Mouse (Mus musculus) intestine, embryonic 16.5 days (tissue): ENCODE results near the gene Nfe2l1. TPM values are rescaled to one million over a fixed set of nuclear protein-coding genes. Genes with fewer than 3 reads are reported as not detected.

Experiments used
- ATAC-seq: fragments of 200-750 bp; cut with Nextera tagmentation; 2 replicates; pipeline ENCODE4 v1.8.0; 2017; ENCODE audit warnings: moderate TSS enrichment, moderate library complexity
- H3K27ac ChIP-seq: fragments of 300-500 bp; sonication (generic); 2 replicates; pipeline ENCODE4 v1.5.1; 2014; ENCODE audit warnings: mild to moderate bottlenecking, low read length
- H3K27me3 ChIP-seq: fragments of 300-500 bp; sonication (generic); replicated peaks from 2 replicates; pipeline ENCODE4 v1.6.1; 2014; ENCODE audit warnings: low read length, control low read depth, mixed read lengths; ENCODE audit not compliant: control insufficient read depth, insufficient read depth
- H3K36me3 ChIP-seq: fragments of 300-500 bp; sonication (generic); 2 replicates; pipeline ENCODE4 v1.6.1; 2014; ENCODE audit warnings: low read length, control low read depth; ENCODE audit not compliant: control insufficient read depth, insufficient read depth
- H3K4me1 ChIP-seq: fragments of 300-500 bp; sonication (generic); 2 replicates; pipeline ENCODE4 v1.6.1; 2014; ENCODE audit warnings: low read length, control low read depth, mixed read lengths; ENCODE audit not compliant: control insufficient read depth, insufficient read depth
- H3K4me2 ChIP-seq: fragments of 300-500 bp; sonication (generic); 2 replicates; pipeline ENCODE4 v1.6.1; 2014; ENCODE audit warnings: low read depth, low read length, control low read depth
- H3K4me3 ChIP-seq: fragments of 300-500 bp; sonication (generic); 2 replicates; pipeline ENCODE4 v1.5.1; 2014; ENCODE audit warnings: mild to moderate bottlenecking, low read length
- H3K9ac ChIP-seq: fragments of 300-500 bp; sonication (generic); 2 replicates; pipeline ENCODE4 v1.6.1; 2014; ENCODE audit warnings: low read depth, low read length
- H3K9me3 ChIP-seq: fragments of 300-500 bp; sonication (generic); 2 replicates; pipeline ENCODE4 v1.6.1; 2016; ENCODE audit warnings: low read length, control low read depth; ENCODE audit not compliant: control insufficient read depth
- WGBS: fragments of 180-500 bp; shearing (Covaris S2); extraction: QIAGEN DNeasy Blood & Tissue Kit; methylation state at CpG from one replicate; pipeline ENCODE4 v1.1.7; 2014; 5-methylcytosine and 5-hydroxymethylcytosine counted together
- polyA plus RNA-seq: library from polyadenylated mRNA; unstranded; fragments of >200 nt; fragmentation: Nextera tagmentation; extraction: Ambion mirVana; gene quantifications from 2 replicates; pipeline ENCODE4 v1.2.1, GENCODE M21; 2015

Gene Nfe2l1
- polyA plus RNA-seq, 1 experiment from 2014 or later: 52.5 TPM

- Histone ChIP-seq H3K36me3 (no peaks in the 10 kb centered on the region), H3K9ac (no peak overlapping the region; the same call in 1 of the 2 replicates), H3K4me3 (no peak overlapping the region), H3K4me1 (peaks cover 25% of the 10 kb centered on the region), H3K4me2 (peak overlapping the region; percentile 22), H3K27me3 (peaks cover 12% of the 10 kb centered on the region), H3K27ac (peak overlapping the region; percentile 43), H3K9me3 (no peaks in the 10 kb centered on the region)
- WGBS: 16% methylated on average over 24 of the region's 24 CpGs
- no peak for ATAC-seq
Observed at GRCm38 (mm10) chr11:96872441-96873379, 42.9 kb upstream of the Nfe2l1 start.

GRCm38 (mm10) chr11:96867149-96867548 lies 37.4 kb upstream of the Nfe2l1 start:
- no peak overlapping the region for H3K9ac ChIP-seq
- ATAC-seq: peak; percentile 43; the same call in 1 of the 2 replicates
- H3K27me3 ChIP-seq: no peaks in the 10 kb centered on the region

GRCm38 (mm10) chr11:96863206-96863995 lies 33.6 kb upstream of the Nfe2l1 start:
- H3K9ac ChIP-seq: no peak overlapping the region
- no peaks in the 10 kb centered on the region for H3K36me3 ChIP-seq
- H3K27ac ChIP-seq: no peak overlapping the region
- no peaks in the 10 kb centered on the region for H3K9me3 ChIP-seq
- H3K4me3 ChIP-seq: no peak overlapping the region
- peaks cover 10% of the 10 kb centered on the region for H3K4me1 ChIP-seq
- 22% methylated on average over 26 of the region's 26 CpGs for WGBS
- no peak for ATAC-seq
- no peaks in the 10 kb centered on the region for H3K27me3 ChIP-seq
- no peak overlapping the region for H3K4me2 ChIP-seq

More at GRCm38 (mm10) chr11:96867149-96867548, 37.4 kb upstream of the Nfe2l1 start:
- Histone ChIP-seq H3K9me3 (no peaks in the 10 kb centered on the region), H3K4me2 (no peak overlapping the region), H3K4me1 (peaks cover under 1% of the 10 kb centered on the region; the same call in 1 of the 2 replicates), H3K27ac (no peak overlapping the region), H3K4me3 (no peak overlapping the region), H3K36me3 (no peaks in the 10 kb centered on the region)
- WGBS: 11% methylated on average over 5 of the region's 5 CpGs

- H3K4me1 ChIP-seq: peaks cover 10% of the 10 kb centered on the region
- ATAC-seq: no peak
- H3K36me3 ChIP-seq: no peaks in the 10 kb centered on the region
- no peak overlapping the region for H3K9ac ChIP-seq
- no peak overlapping the region for H3K4me3 ChIP-seq
- H3K27ac ChIP-seq: no peak overlapping the region
- H3K4me2 ChIP-seq: no peak overlapping the region
- WGBS: 78% methylated on average over 12 of the region's 12 CpGs
- no peaks in the 10 kb centered on the region for H3K9me3 ChIP-seq
- H3K27me3 ChIP-seq: no peaks in the 10 kb centered on the region
Observed at GRCm38 (mm10) chr11:96862534-96862933, 32.8 kb upstream of the Nfe2l1 start.

- peak overlapping the region; percentile 49 for H3K9ac ChIP-seq
- peak overlapping the region; percentile 43 for H3K4me3 ChIP-seq
- peak; percentile 88 for ATAC-seq
- no peaks in the 10 kb centered on the region for H3K9me3 ChIP-seq
- H3K27ac ChIP-seq: 0 out of 2 replicates have a peak overlapping the region, but pooled peaks have one; percentile 2
- under 1% methylated on average over 31 of the region's 31 CpGs for WGBS
- peak overlapping the region; percentile 92 for H3K4me2 ChIP-seq
- H3K27me3 ChIP-seq: no peaks in the 10 kb centered on the region
- H3K4me1 ChIP-seq: peaks cover 10% of the 10 kb centered on the region
- no peaks in the 10 kb centered on the region for H3K36me3 ChIP-seq
Observed at GRCm38 (mm10) chr11:96861878-96862289, 32.1 kb upstream of the Nfe2l1 start.

GRCm38 (mm10) chr11:96861446-96861845 lies 31.7 kb upstream of the Nfe2l1 start:
- H3K4me1 ChIP-seq: peaks cover 10% of the 10 kb centered on the region
- no peaks in the 10 kb centered on the region for H3K27me3 ChIP-seq
- peak overlapping the region; percentile 49 for H3K9ac ChIP-seq
- peak overlapping the region; percentile 43 for H3K4me3 ChIP-seq
- H3K9me3 ChIP-seq: no peaks in the 10 kb centered on the region
- 0 out of 2 replicates have a peak overlapping the region, but pooled peaks have one; percentile 50 for H3K27ac ChIP-seq
- WGBS: under 1% methylated on average over 20 of the region's 20 CpGs
- H3K4me2 ChIP-seq: peak overlapping the region; percentile 92
- ATAC-seq: peak; percentile 45
- no peaks in the 10 kb centered on the region for H3K36me3 ChIP-seq

GRCm38 (mm10) chr11:96860564-96860963 lies 30.8 kb upstream of the Nfe2l1 start:
- 11% methylated on average over 8 of the region's 8 CpGs for WGBS
- Histone ChIP-seq H3K27ac (no peak overlapping the region; the same call in 1 of the 2 replicates), H3K4me3 (no peak overlapping the region), H3K9me3 (no peaks in the 10 kb centered on the region), H3K4me1 (peaks cover 10% of the 10 kb centered on the region), H3K27me3 (no peaks in the 10 kb centered on the region), H3K36me3 (no peaks in the 10 kb centered on the region), H3K9ac (peak overlapping the region; percentile 49; the same call in 1 of the 2 replicates), H3K4me2 (no peak overlapping the region)
- ATAC-seq: peak; percentile 32; the same call in 1 of the 2 replicates

- Histone ChIP-seq H3K9ac (no peak overlapping the region), H3K27me3 (no peaks in the 10 kb centered on the region), H3K4me3 (no peak overlapping the region), H3K9me3 (no peaks in the 10 kb centered on the region), H3K4me2 (no peak overlapping the region), H3K4me1 (peaks cover 10% of the 10 kb centered on the region), H3K27ac (no peak overlapping the region), H3K36me3 (no peaks in the 10 kb centered on the region)
- ATAC-seq: no peak
- 86% methylated on average over 4 of the region's 4 CpGs for WGBS
Observed at GRCm38 (mm10) chr11:96859635-96860034, 29.9 kb upstream of the Nfe2l1 start.

- Histone ChIP-seq H3K36me3 (no peaks in the 10 kb centered on the region), H3K4me2 (no peak overlapping the region)
- no peak for ATAC-seq
Observed at GRCm38 (mm10) chr11:96857446-96857845, 27.7 kb upstream of the Nfe2l1 start.

More at GRCm38 (mm10) chr11:96857446-96857845, 27.7 kb upstream of the Nfe2l1 start:
- peaks cover 10% of the 10 kb centered on the region for H3K4me1 ChIP-seq
- H3K9ac ChIP-seq: no peak overlapping the region
- no peak overlapping the region for H3K4me3 ChIP-seq
- no peak overlapping the region for H3K27ac ChIP-seq
- no peaks in the 10 kb centered on the region for H3K27me3 ChIP-seq
- H3K9me3 ChIP-seq: no peaks in the 10 kb centered on the region
- WGBS: 74% methylated on average over 5 of the region's 5 CpGs
